ENCODE assay signal across 24 mouse cellular contexts in genomic region chr2:21951279-21951678, GRCm38 (mm10).
DNase-seq lines count a peak whose midpoint lies in the region; ATAC-seq lines count a peak whose summit lies in the region.
"Had no signal": no experiment of that assay in that cellular context is flagged by ENCODE, and none has a peak within 500 bp of the region (broad histone marks: within the 10 kb centered on the region; RNA-seq: fewer than 3 reads in every experiment).

No protein-coding gene starts in this region.

- H3K4me1 ChIP-seq in forebrain, embryonic 13.5 days = 0 out of 2 replicates have a peak, but pooled peaks cover 2% of the 10 kb centered on the region
- H3K4me1 ChIP-seq: embryonic facial prominence, embryonic 10.5 days; embryonic facial prominence, embryonic 12.5 days had no signal

- 75% methylated on average over 3 of the region's 3 CpGs for whole genome bisulfite sequencing in forebrain, embryonic 13.5 days

- no peak overlapping the region for H3K27ac ChIP-seq in forebrain, embryonic 13.5 days
- H3K27ac ChIP-seq: embryonic facial prominence, embryonic 10.5 days; embryonic facial prominence, embryonic 12.5 days had no signal

- H3K9me3 ChIP-seq in forebrain, embryonic 13.5 days (replicated peaks) = no peaks in the 10 kb centered on the region
- H3K9me3 ChIP-seq: embryonic facial prominence, embryonic 10.5 days; embryonic facial prominence, embryonic 12.5 days; G1E had no signal

- no peak overlapping the region for H3K4me3 ChIP-seq in forebrain, embryonic 13.5 days
- H3K4me3 ChIP-seq: embryonic facial prominence, embryonic 10.5 days; embryonic facial prominence, embryonic 12.5 days had no signal

- H3K36me3 ChIP-seq in forebrain, embryonic 13.5 days (ENCODE audit: poor library complexity, severe bottlenecking) = no peaks in the 10 kb centered on the region
- H3K36me3 ChIP-seq: embryonic facial prominence, embryonic 10.5 days; embryonic facial prominence, embryonic 12.5 days; G1E had no signal

- DNase-seq in frontal cortex, postnatal 25 days (ENCODE audit: low spot score in 2 of 2) = no peak
- peak; percentile 86 for DNase-seq in brain, adult 2 months (ENCODE audit: low read depth, low spot score)
- DNase-seq in telencephalon, adult 2 months (ENCODE audit: low read depth, low spot score) = peak; percentile 56
- DNase-seq: adrenal gland, adult 8-10 months; adrenal gland, postnatal 14 days; adrenal gland, postnatal 36 days; B cell, adult 2 months; cerebellum, adult 11 months; cerebellum, adult 18-20 months; cerebellum, adult 8-10 months; cerebellum, adult 9-11 months; cerebellum, postnatal 14 days; cerebellum, postnatal 36 days had no signal

- peak; percentile 94 for ATAC-seq in frontal cortex, adult (ENCODE audit: low TSS enrichment)
- ATAC-seq in forebrain, embryonic 13.5 days = no peak
- ATAC-seq: activated CD4-positive, CD25-positive, alpha-beta regulatory T cell, adult 4 months; CD4-positive, CD25-positive, alpha-beta regulatory T cell, adult 4 months; forebrain, embryonic 14.5 days; forebrain, embryonic 16.5 days; Patski had no signal

- no peak overlapping the region for H3K9ac ChIP-seq in forebrain, embryonic 13.5 days
- H3K9ac ChIP-seq: embryonic facial prominence, embryonic 12.5 days had no signal

- H3K27me3 ChIP-seq in forebrain, embryonic 13.5 days = no peaks in the 10 kb centered on the region
- H3K27me3 ChIP-seq: CH12.LX; embryonic facial prominence, embryonic 12.5 days; Patski had no signal

- H3K4me2 ChIP-seq in forebrain, embryonic 13.5 days = no peak overlapping the region
- H3K4me2 ChIP-seq: embryonic facial prominence, embryonic 12.5 days had no signal

Comparison
In these comparisons a context has a peak if more than half of its experiments do, and no peak if none do; other contexts are left out.
1. DNase-seq: peak in brain, adult 2 months (single experiment) and telencephalon, adult 2 months (single experiment); none in frontal cortex, postnatal 25 days (0 of 2).